Mouse (Mus musculus) kidney, embryonic 14.5 days (tissue): Measurements from ENCODE around the gene Nipal4. TPM values are rescaled to one million over a fixed set of nuclear protein-coding genes. Genes with fewer than 3 reads are reported as not detected.

Experiments used
- ATAC-seq: fragments of 200-750 bp; cut with Nextera tagmentation; 2 replicates; pipeline ENCODE4 v1.8.0; 2017; ENCODE audit warnings: moderate number of reproducible peaks, mild to moderate bottlenecking, moderate TSS enrichment, moderate library complexity; ENCODE audit not compliant: low FRiP score, low TSS enrichment
- H3K27ac ChIP-seq: fragments of 300-500 bp; sonication (generic); 2 replicates; pipeline ENCODE4 v1.5.1; 2014; ENCODE audit warnings: low read depth, mild to moderate bottlenecking, low read length, moderate library complexity, mixed read lengths
- H3K27me3 ChIP-seq: fragments of 300-500 bp; sonication (generic); 2 replicates; pipeline ENCODE4 v1.6.1; 2014; ENCODE audit warnings: mild to moderate bottlenecking, low read length; ENCODE audit not compliant: control insufficient read depth, insufficient read depth
- H3K36me3 ChIP-seq: fragments of 300-500 bp; sonication (generic); 2 replicates; pipeline ENCODE4 v1.6.1; 2014; ENCODE audit warnings: low read length, mixed read lengths; ENCODE audit not compliant: control insufficient read depth, insufficient read depth
- H3K4me1 ChIP-seq: fragments of 300-500 bp; sonication (generic); 2 replicates; pipeline ENCODE4 v1.6.1; 2014; ENCODE audit warnings: low read length, mixed read lengths; ENCODE audit not compliant: control insufficient read depth, insufficient read depth
- H3K4me2 ChIP-seq: fragments of 300-500 bp; sonication (generic); replicated peaks from 2 replicates; pipeline ENCODE4 v1.6.1; 2014; ENCODE audit warnings: low read depth, mild to moderate bottlenecking, low read length
- H3K4me3 ChIP-seq: fragments of 300-500 bp; sonication (generic); 2 replicates; pipeline ENCODE4 v1.5.1; 2014; ENCODE audit warnings: mild to moderate bottlenecking, low read length
- H3K9ac ChIP-seq: fragments of 300-500 bp; sonication (generic); 2 replicates; pipeline ENCODE4 v1.6.1; 2014; ENCODE audit warnings: low read depth, mild to moderate bottlenecking, low read length, moderate library complexity
- H3K9me3 ChIP-seq: fragments of 300-500 bp; sonication (generic); 2 replicates; pipeline ENCODE4 v1.6.1; 2016; ENCODE audit warnings: low read length; ENCODE audit not compliant: control insufficient read depth
- WGBS: fragments of 180-500 bp; shearing (Covaris S2); extraction: QIAGEN DNeasy Blood & Tissue Kit; methylation state at CpG from one replicate; pipeline ENCODE4 v1.1.7; 2014; 5-methylcytosine and 5-hydroxymethylcytosine counted together
- polyA plus RNA-seq: library from polyadenylated mRNA; unstranded; fragments of >200 nt; fragmentation: Nextera tagmentation; extraction: Ambion mirVana; gene quantifications from 2 replicates; pipeline ENCODE4 v1.2.1, GENCODE M21; 2014

The Nipal4 gene
- polyA plus RNA-seq, 1 experiment from 2014 or later: 0.22 TPM

GRCm38 (mm10) chr11:46176155-46176554 is 9.8 kb upstream of the Nipal4 start:
- H3K27me3 ChIP-seq: no peaks in the 10 kb centered on the region
- 87% methylated on average over 6 of the region's 6 CpGs for WGBS
- H3K4me2 ChIP-seq: no peak overlapping the region
- no peak for ATAC-seq
- H3K4me1 ChIP-seq: no peaks in the 10 kb centered on the region
- H3K27ac ChIP-seq: no peak overlapping the region
- H3K9ac ChIP-seq: no peak overlapping the region
- H3K9me3 ChIP-seq: no peaks in the 10 kb centered on the region
- H3K4me3 ChIP-seq: no peak overlapping the region
- H3K36me3 ChIP-seq: no peaks in the 10 kb centered on the region

DNA sequence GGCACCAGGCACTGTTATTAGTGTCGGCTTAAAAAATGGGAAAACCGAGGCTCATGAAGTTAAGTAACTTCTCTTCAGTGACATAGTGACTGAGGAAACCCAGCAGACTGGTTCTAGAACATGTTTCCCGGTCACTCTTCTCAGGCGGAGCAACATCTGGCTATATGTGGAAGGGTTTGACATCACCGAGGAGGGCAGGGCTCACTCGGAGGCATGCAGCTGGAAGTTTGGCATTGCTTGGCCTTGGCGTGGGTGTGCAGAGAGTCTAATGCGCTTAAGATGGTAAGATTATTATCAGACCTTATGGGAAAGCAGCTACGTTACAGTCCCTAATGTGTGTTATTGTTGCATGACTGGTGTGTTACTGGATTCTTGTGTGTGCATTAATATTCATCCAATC is 5.8 kb upstream of the Nipal4 start:
- Histone ChIP-seq H3K4me2 (no peak overlapping the region), H3K9ac (no peak overlapping the region), H3K9me3 (no peaks in the 10 kb centered on the region), H3K27me3 (no peaks in the 10 kb centered on the region), H3K36me3 (no peaks in the 10 kb centered on the region), H3K4me3 (no peak overlapping the region), H3K27ac (no peak overlapping the region), H3K4me1 (no peaks in the 10 kb centered on the region)
- ATAC-seq: no peak
- WGBS: 92% methylated on average over 9 of the region's 9 CpGs

DNA sequence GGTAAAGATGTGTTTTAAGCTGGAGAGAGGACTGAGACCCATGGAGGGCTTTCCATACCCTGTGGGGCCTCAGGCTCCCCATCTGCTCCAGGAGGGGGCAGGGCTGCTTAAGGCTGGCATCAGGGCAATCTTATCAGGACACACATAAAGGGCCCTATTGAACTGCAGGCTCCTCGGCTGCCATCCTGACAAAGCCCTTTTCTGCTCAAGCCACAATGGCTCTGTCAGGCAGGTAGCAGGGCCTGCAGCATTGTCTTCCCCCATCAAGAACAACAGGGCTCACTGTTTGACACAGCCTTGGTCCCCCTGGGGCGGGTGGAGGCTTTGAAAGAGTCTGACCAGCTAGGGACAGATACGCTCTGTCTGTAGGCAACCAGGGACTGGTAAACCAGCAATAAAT is 3.6 kb upstream of the Nipal4 start:
- Histone ChIP-seq H3K36me3 (no peaks in the 10 kb centered on the region), H3K4me3 (no peak overlapping the region), H3K4me1 (no peaks in the 10 kb centered on the region), H3K27ac (no peak overlapping the region), H3K9ac (no peak overlapping the region), H3K9me3 (no peaks in the 10 kb centered on the region), H3K27me3 (no peaks in the 10 kb centered on the region; the same call in 1 of the 2 replicates), H3K4me2 (no peak overlapping the region)
- 65% methylated on average over 3 of the region's 3 CpGs for WGBS
- no peak for ATAC-seq

DNA sequence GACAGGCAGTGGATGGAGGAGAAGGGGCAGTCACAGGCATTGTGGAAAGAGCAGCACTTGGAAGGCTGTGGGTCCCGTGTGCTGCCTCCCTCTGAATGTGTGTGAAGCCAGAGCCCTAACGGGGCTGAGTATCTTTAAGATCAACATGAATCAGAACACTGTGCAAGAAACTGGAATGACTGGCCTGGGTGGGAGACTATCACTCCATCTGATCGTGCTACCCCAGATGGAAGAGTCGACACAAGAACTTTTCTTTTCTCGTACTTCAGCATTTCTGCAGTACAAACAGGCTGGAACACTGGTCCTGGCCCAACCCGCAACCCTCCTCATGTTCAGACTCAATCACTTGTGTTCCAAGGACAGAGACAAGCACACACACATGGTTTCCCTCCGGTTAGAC is 2.2 kb upstream of the Nipal4 start:
- no peaks in the 10 kb centered on the region; the same call in 1 of the 2 replicates for H3K27me3 ChIP-seq
- H3K4me1 ChIP-seq: no peaks in the 10 kb centered on the region
- H3K9ac ChIP-seq: no peak overlapping the region
- H3K9me3 ChIP-seq: no peaks in the 10 kb centered on the region
- H3K36me3 ChIP-seq: no peaks in the 10 kb centered on the region
- no peak for ATAC-seq
- no peak overlapping the region for H3K27ac ChIP-seq
- WGBS: 70% methylated on average over 7 of the region's 7 CpGs
- H3K4me3 ChIP-seq: no peak overlapping the region
- H3K4me2 ChIP-seq: no peak overlapping the region

DNA sequence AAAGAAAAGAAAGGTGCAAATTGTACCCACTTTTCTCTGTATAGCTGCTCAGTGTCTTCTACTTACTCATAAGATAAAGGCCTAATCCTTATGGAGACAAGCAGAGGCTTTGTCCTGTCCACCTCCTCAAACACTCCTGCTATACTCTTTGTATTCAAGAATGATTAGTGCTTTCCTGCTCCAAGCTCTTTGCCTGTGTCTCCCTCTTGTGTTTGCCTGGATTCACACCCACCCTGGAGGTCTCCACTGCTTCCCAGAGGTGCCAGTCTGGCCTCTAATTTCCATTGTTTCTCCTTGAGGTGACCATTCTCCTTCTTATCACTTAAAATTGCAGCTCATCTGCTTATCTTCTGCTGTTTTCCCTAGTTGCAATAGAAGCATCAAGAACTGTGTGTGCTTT is 8.8 kb downstream of the Nipal4 start:
- no peaks in the 10 kb centered on the region for H3K4me1 ChIP-seq
- H3K27me3 ChIP-seq: no peaks in the 10 kb centered on the region
- H3K9ac ChIP-seq: no peak overlapping the region
- no peaks in the 10 kb centered on the region for H3K36me3 ChIP-seq
- H3K4me2 ChIP-seq: no peak overlapping the region
- no peak overlapping the region for H3K27ac ChIP-seq
- no peak overlapping the region for H3K4me3 ChIP-seq
- ATAC-seq: 0 out of 2 replicates have a peak, but pooled peaks have one; percentile 28
- no peaks in the 10 kb centered on the region for H3K9me3 ChIP-seq

- no peak overlapping the region for H3K27ac ChIP-seq
- H3K9ac ChIP-seq: no peak overlapping the region
- H3K4me2 ChIP-seq: no peak overlapping the region
- ATAC-seq: no peak
- H3K27me3 ChIP-seq: no peaks in the 10 kb centered on the region
- no peaks in the 10 kb centered on the region for H3K4me1 ChIP-seq
- no peaks in the 10 kb centered on the region for H3K9me3 ChIP-seq
- no peak overlapping the region for H3K4me3 ChIP-seq
- WGBS: 88% methylated on average over 8 of the region's 8 CpGs
- H3K36me3 ChIP-seq: no peaks in the 10 kb centered on the region
Measured at GRCm38 (mm10) chr11:46156945-46157344, 9.4 kb downstream of the Nipal4 start.

DNA sequence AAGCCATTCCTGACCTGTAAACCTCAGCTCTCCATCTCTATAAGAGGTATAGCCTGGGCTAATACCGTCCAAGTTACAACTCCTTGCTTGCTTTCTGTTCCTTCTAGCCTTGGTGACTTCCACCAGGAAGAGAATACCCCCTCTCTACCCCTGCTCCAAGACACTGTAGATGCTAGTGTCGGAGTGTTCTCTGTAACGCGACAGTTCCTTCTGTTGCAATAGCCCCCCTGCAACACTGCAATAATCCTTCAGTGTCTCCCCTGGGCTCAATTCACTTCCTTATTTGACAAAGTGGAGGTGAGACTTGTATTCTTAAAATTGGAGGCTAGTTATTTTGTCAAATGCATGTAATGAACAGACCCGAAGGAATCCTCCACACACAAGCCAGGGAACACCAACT is 19.7 kb downstream of the Nipal4 start:
- no peak overlapping the region for H3K4me3 ChIP-seq
- WGBS: 93% methylated on average over 5 of the region's 5 CpGs
- H3K4me1 ChIP-seq: no peaks in the 10 kb centered on the region
- H3K27me3 ChIP-seq: no peaks in the 10 kb centered on the region
- no peak overlapping the region for H3K9ac ChIP-seq
- peaks cover 33% of the 10 kb centered on the region; the same call in 1 of the 2 replicates for H3K36me3 ChIP-seq
- no peak overlapping the region for H3K4me2 ChIP-seq
- no peak for ATAC-seq
- H3K27ac ChIP-seq: no peak overlapping the region
- no peaks in the 10 kb centered on the region for H3K9me3 ChIP-seq

- H3K4me1 ChIP-seq: no peaks in the 10 kb centered on the region
- no peak overlapping the region for H3K27ac ChIP-seq
- no peak overlapping the region for H3K9ac ChIP-seq
- no peaks in the 10 kb centered on the region for H3K9me3 ChIP-seq
- 88% methylated on average over 11 of the region's 11 CpGs for WGBS
- no peak overlapping the region for H3K4me2 ChIP-seq
- H3K27me3 ChIP-seq: no peaks in the 10 kb centered on the region
- H3K4me3 ChIP-seq: no peak overlapping the region
- peaks cover 43% of the 10 kb centered on the region; the same call in 1 of the 2 replicates for H3K36me3 ChIP-seq
- ATAC-seq: no peak
Measured at GRCm38 (mm10) chr11:46145163-46145875, 21.0 kb downstream of the Nipal4 start.

DNA sequence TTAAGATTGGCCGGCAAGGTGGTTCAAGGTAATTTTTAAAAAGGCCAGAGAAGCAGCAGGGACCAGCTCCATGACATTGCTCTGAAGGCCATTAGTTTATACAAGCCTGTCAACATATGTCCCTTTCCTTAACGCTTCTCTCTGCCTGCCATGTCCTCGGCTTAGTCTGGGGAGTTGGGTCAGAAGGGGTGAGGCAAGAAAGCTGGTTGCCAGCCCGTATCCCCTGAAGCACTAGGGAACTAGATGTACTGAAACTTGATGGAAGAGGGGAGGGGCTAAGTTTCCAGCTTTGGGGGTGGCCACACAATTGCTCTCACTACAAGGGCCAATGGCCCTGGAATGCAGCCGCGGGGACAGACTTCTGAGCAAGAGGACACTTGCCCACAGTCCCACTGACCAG is 23.0 kb downstream of the Nipal4 start:
- H3K36me3 ChIP-seq: peaks cover 55% of the 10 kb centered on the region
- H3K4me2 ChIP-seq: no peak overlapping the region
- H3K9me3 ChIP-seq: no peaks in the 10 kb centered on the region
- H3K4me1 ChIP-seq: no peaks in the 10 kb centered on the region
- no peaks in the 10 kb centered on the region for H3K27me3 ChIP-seq
- 84% methylated on average over 6 of the region's 6 CpGs for WGBS
- no peak overlapping the region for H3K4me3 ChIP-seq
- no peak for ATAC-seq
- H3K9ac ChIP-seq: no peak overlapping the region
- H3K27ac ChIP-seq: no peak overlapping the region
